Mouse (Mus musculus) olfactory bulb, adult 2 months (tissue): Measurements from ENCODE around the gene Magel2.

Experiments used
- CTCF ChIP-seq: fragments of 200-500 bp; IDR thresholded peaks from 2 replicates; pipeline ENCODE4 v1.5.1; 2012; ENCODE audit warnings: low read depth, mild to moderate bottlenecking, low read length, moderate library complexity; ENCODE audit not compliant: insufficient read depth
- POLR2A ChIP-seq: fragments of 200-500 bp; IDR thresholded peaks from 2 replicates; pipeline ENCODE4 v1.6.1; 2012; ENCODE audit warnings: mild to moderate bottlenecking, low read depth, low read length, moderate library complexity; ENCODE audit not compliant: insufficient read depth

GRCm38 (mm10) chr7:62420566-62420965 is 43.8 kb downstream of the Magel2 start:
- TF ChIP-seq CTCF: no peak
- TF ChIP-seq POLR2A: no peak
